Mouse (Mus musculus) adrenal gland, postnatal 14 days (tissue): ENCODE measurements around the gene AA792892. TPM values are rescaled to one million over a fixed set of nuclear protein-coding genes. Genes with fewer than 3 reads are reported as not detected.
"Not testable (repeated sequence)": the region's sequence is repeated elsewhere in the genome, so short reads cannot be mapped to it uniquely, and the experiment has no call there.

Source experiments
- DNase-seq: peaks from one replicate; pipeline ENCODE4 v3.0.0; 2021; ENCODE audit warnings: mixed read lengths
- long read RNA-seq, 2 experiments: library from polyadenylated mRNA; stranded (forward); transcript quantifications; one replicate each; pipeline ENCODE4 v2.0.0; 2021
- total RNA-seq: library from RNA; stranded (reverse); gene quantifications from 2 replicates; pipeline ENCODE4 v1.2.3, GENCODE M21; 2021

AA792892 gene
- not detected in 2 replicates for total RNA-seq
- long read RNA-seq, experiment 1 = 0 reads
- long read RNA-seq, experiment 2 = 0 reads

- not testable (repeated sequence) for DNase-seq
Measured at GRCm38 (mm10) chr5:94339449-94339848, at the start of gene AA792892. TSS of gene AA792892 (plus strand) at chr5:94339749.

- DNase-seq = not testable (repeated sequence)
Measured at GRCm38 (mm10) chr5:94306696-94307095, 32.9 kb upstream of the AA792892 start, which contains the start of gene A430089I19Rik. TSS of gene A430089I19Rik (minus strand) at chr5:94306796.

GRCm38 (mm10) chr5:94314135-94314534 is 25.4 kb upstream of the AA792892 start, which contains the start of gene Gm6502:
TSS of gene Gm6502 (plus strand) at chr5:94314435.
- not testable (repeated sequence) for DNase-seq

Other genes starting within 250 kb of the AA792892 start
- gene Gm3106, start 121.7 kb upstream of the AA792892 start, total RNA-seq = not detected in 2 replicates
- not detected in 2 replicates for gene A430089I19Rik, start 33.0 kb upstream of the AA792892 start, total RNA-seq
- not detected in 2 replicates for gene Gm6502, start 25.3 kb upstream of the AA792892 start, total RNA-seq
- not detected in 2 replicates for gene Gm7682, start 106.0 kb downstream of the AA792892 start, total RNA-seq
- gene Gm3139, start 186.5 kb downstream of the AA792892 start, total RNA-seq = not detected in 2 replicates